Mouse (Mus musculus) forebrain, embryonic 12.5 days (tissue): ENCODE data around the gene Phgr1. TPM values are rescaled to one million over a fixed set of nuclear protein-coding genes. Genes with fewer than 3 reads are reported as not detected.

Source experiments
- ATAC-seq: fragments of 200-750 bp; cut with Nextera tagmentation; 2 replicates; pipeline ENCODE4 v1.8.0; 2017; ENCODE audit warnings: moderate TSS enrichment; ENCODE audit not compliant: low FRiP score
- H3K27ac ChIP-seq: fragments of 300-500 bp; sonication (generic); 2 replicates; pipeline ENCODE4 v1.5.1; 2016; ENCODE audit warnings: mild to moderate bottlenecking
- H3K27me3 ChIP-seq: fragments of 300-500 bp; sonication (generic); 2 replicates; pipeline ENCODE4 v1.6.1; 2016; ENCODE audit warnings: mild to moderate bottlenecking
- H3K36me3 ChIP-seq: fragments of 300-500 bp; sonication (generic); replicated peaks from 2 replicates; pipeline ENCODE4 v1.6.1; 2016; ENCODE audit warnings: mild to moderate bottlenecking
- H3K4me1 ChIP-seq: fragments of 300-500 bp; sonication (generic); 2 replicates; pipeline ENCODE4 v1.6.1; 2016
- H3K4me2 ChIP-seq: fragments of 300-500 bp; sonication (generic); 2 replicates; pipeline ENCODE4 v1.6.1; 2016; ENCODE audit warnings: mild to moderate bottlenecking, moderate library complexity
- H3K4me3 ChIP-seq: fragments of 300-500 bp; sonication (generic); replicated peaks from 2 replicates; pipeline ENCODE4 v1.5.1; 2016; ENCODE audit warnings: mild to moderate bottlenecking
- H3K9ac ChIP-seq: fragments of 300-500 bp; sonication (generic); 2 replicates; pipeline ENCODE4 v1.6.1; 2016; ENCODE audit warnings: mild to moderate bottlenecking
- H3K9me3 ChIP-seq: fragments of 300-500 bp; sonication (generic); 2 replicates; pipeline ENCODE4 v1.6.1; 2016
- WGBS: fragments of 180-500 bp; shearing (Covaris S2); methylation state at CpG from one replicate; pipeline ENCODE4 v1.1.7; 2016; 5-methylcytosine and 5-hydroxymethylcytosine counted together
- polyA plus RNA-seq: library from polyadenylated mRNA; unstranded; fragments of >200 nt; fragmentation: Nextera tagmentation; extraction: Ambion mirVana; gene quantifications from 2 replicates; pipeline ENCODE4 v1.2.1, GENCODE M21; 2016

Phgr1 gene
- polyA plus RNA-seq, 1 experiment from 2014 or later, result not detected

GRCm38 (mm10) chr2:118766041-118767033 lies 6.2 kb upstream of the Phgr1 start:
- H3K27me3 ChIP-seq, result peaks cover 16% of the 10 kb centered on the region; the same call in 1 of the 2 replicates
- H3K4me3 ChIP-seq, result no peak overlapping the region
- no peak overlapping the region for H3K4me2 ChIP-seq
- peaks cover 29% of the 10 kb centered on the region for H3K4me1 ChIP-seq
- ATAC-seq, result no peak
- H3K27ac ChIP-seq, result no peak overlapping the region
- no peaks in the 10 kb centered on the region for H3K36me3 ChIP-seq
- H3K9ac ChIP-seq, result no peak overlapping the region
- H3K9me3 ChIP-seq, result no peaks in the 10 kb centered on the region
- 76% methylated on average over 10 of the region's 10 CpGs for WGBS

DNA sequence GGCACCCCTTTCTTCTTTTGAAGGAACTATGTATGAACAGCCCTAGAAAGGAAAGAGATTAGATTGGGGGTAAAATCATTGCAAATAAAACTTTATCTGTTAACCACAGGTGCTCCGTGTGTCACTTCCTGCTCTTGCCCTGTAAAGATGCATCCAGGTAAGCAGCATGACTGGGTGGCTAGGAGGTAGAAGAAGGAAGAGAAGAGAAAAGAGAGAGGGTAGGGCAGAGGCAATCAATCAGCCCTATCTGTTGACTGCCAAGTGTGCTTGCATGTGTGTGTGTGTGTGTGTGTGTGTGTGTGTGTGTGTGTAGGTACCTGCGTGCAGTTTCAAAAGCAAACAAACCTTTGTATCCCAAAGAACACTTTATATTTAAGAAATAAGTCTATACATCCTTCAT lies 2.0 kb downstream of the Phgr1 start:
- Histone ChIP-seq H3K4me1 (peaks cover 9% of the 10 kb centered on the region), H3K36me3 (no peaks in the 10 kb centered on the region), H3K9me3 (no peaks in the 10 kb centered on the region), H3K4me3 (no peak overlapping the region), H3K27me3 (peaks cover 8% of the 10 kb centered on the region; the same call in 1 of the 2 replicates), H3K4me2 (no peak overlapping the region), H3K27ac (no peak overlapping the region), H3K9ac (no peak overlapping the region)
- 91% methylated on average over 2 of the region's 2 CpGs for WGBS
- ATAC-seq, result no peak

DNA sequence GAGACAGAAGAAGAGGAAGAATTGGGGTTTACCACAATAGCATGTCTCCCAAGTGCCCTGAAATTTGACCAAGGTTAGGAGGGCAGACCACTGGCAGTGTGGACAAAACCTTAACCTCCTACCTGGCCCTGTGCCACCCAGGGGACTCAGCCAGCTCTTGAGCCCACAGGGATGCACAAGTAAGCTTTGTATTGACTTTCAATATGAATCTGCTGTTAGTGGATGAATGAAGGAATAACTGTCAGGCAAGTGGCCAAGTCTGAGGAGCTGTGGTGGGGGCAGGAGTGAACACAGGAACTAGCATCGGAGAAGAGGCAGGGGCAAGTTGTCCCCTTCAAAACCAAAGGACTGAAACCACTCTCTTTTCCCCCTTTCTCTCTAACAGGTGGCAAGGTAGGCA lies 2.8 kb downstream of the Phgr1 start:
- ATAC-seq, result no peak
- WGBS, result 77% methylated on average over 1 of the region's 1 CpGs
- no peak overlapping the region for H3K4me3 ChIP-seq
- peaks cover 8% of the 10 kb centered on the region; the same call in 1 of the 2 replicates for H3K27me3 ChIP-seq
- no peaks in the 10 kb centered on the region for H3K9me3 ChIP-seq
- H3K27ac ChIP-seq, result no peak overlapping the region
- H3K36me3 ChIP-seq, result no peaks in the 10 kb centered on the region
- peaks cover 15% of the 10 kb centered on the region for H3K4me1 ChIP-seq
- H3K4me2 ChIP-seq, result no peak overlapping the region
- H3K9ac ChIP-seq, result no peak overlapping the region

- no peak overlapping the region for H3K9ac ChIP-seq
- H3K4me2 ChIP-seq, result no peak overlapping the region
- no peak overlapping the region for H3K4me3 ChIP-seq
- peak overlapping the region; percentile 27; the same call in 1 of the 2 replicates for H3K27ac ChIP-seq
- 78% methylated on average over 3 of the region's 4 CpGs for WGBS
- H3K9me3 ChIP-seq, result no peaks in the 10 kb centered on the region
- H3K4me1 ChIP-seq, result peaks cover 18% of the 10 kb centered on the region
- no peaks in the 10 kb centered on the region for H3K36me3 ChIP-seq
- H3K27me3 ChIP-seq, result peaks cover 9% of the 10 kb centered on the region; the same call in 1 of the 2 replicates
- ATAC-seq, result no peak
Measured at GRCm38 (mm10) chr2:118775846-118776245, 3.3 kb downstream of the Phgr1 start.

GRCm38 (mm10) chr2:118776295-118776694 lies 3.7 kb downstream of the Phgr1 start:
- Histone ChIP-seq H3K36me3 (no peaks in the 10 kb centered on the region), H3K4me1 (peaks cover 19% of the 10 kb centered on the region), H3K4me2 (no peak overlapping the region), H3K9me3 (no peaks in the 10 kb centered on the region), H3K27ac (peak overlapping the region; percentile 27; the same call in 1 of the 2 replicates), H3K9ac (no peak overlapping the region), H3K27me3 (peaks cover 12% of the 10 kb centered on the region; the same call in 1 of the 2 replicates), H3K4me3 (no peak overlapping the region)
- ATAC-seq, result no peak
- WGBS, result 70% methylated on average over 2 of the region's 2 CpGs

DNA sequence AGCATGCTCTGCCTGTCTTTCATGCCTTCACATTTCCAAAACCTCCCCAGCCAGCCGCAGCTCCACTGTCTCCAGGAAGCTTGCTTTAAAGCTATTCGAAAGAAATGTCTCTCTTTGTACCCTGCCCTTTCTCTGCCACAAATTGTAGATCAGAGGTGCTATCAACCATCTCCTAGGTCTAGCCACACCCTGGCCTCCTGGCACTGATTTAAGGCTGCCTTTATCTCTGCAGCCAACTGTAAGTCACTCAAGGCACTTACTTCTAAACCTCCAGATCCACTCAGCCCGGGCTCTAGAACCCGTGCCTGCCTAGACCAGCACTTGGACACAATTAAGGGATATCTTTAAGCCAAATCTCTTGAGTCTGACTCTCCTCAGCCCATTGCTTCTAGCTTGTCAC lies 5.8 kb downstream of the Phgr1 start:
- Histone ChIP-seq H3K4me2 (no peak overlapping the region), H3K27me3 (peaks cover 16% of the 10 kb centered on the region; the same call in 1 of the 2 replicates), H3K4me3 (no peak overlapping the region), H3K4me1 (peaks cover 19% of the 10 kb centered on the region), H3K9ac (no peak overlapping the region), H3K9me3 (no peaks in the 10 kb centered on the region), H3K27ac (no peak overlapping the region), H3K36me3 (no peaks in the 10 kb centered on the region)
- 79% methylated on average over 4 of the region's 4 CpGs for WGBS
- ATAC-seq, result no peak

DNA sequence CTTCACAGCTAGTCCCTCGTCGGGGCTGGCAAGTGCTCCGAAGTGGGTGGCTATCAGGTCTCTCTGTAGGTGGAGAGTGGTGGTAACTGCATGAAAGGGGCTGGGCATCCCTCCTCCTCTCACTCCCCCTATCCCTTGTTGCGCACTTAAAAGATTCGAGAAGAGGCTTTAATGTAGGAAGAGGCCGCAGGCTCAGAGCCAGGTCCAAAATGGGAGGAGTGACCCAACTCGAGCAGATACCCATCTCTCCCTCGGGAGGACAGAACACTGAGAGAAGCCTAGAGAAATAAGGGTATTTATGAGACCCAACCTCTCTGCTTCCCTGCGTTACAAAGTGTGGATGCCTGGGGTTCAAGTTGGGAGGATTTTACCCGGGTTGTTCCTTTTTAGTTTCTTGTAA lies 6.5 kb downstream of the Phgr1 start:
- no peaks in the 10 kb centered on the region for H3K36me3 ChIP-seq
- WGBS, result 4% methylated on average over 10 of the region's 10 CpGs
- peak; percentile 51 for ATAC-seq
- H3K9ac ChIP-seq, result peak overlapping the region; percentile 49; the same call in 1 of the 2 replicates
- peak overlapping the region; percentile 64 for H3K4me2 ChIP-seq
- H3K9me3 ChIP-seq, result no peaks in the 10 kb centered on the region
- peak overlapping the region; percentile 50; the same call in 1 of the 2 replicates for H3K27ac ChIP-seq
- peaks cover 16% of the 10 kb centered on the region; the same call in 1 of the 2 replicates for H3K27me3 ChIP-seq
- peaks cover 19% of the 10 kb centered on the region for H3K4me1 ChIP-seq
- H3K4me3 ChIP-seq, result peak overlapping the region; percentile 42

DNA sequence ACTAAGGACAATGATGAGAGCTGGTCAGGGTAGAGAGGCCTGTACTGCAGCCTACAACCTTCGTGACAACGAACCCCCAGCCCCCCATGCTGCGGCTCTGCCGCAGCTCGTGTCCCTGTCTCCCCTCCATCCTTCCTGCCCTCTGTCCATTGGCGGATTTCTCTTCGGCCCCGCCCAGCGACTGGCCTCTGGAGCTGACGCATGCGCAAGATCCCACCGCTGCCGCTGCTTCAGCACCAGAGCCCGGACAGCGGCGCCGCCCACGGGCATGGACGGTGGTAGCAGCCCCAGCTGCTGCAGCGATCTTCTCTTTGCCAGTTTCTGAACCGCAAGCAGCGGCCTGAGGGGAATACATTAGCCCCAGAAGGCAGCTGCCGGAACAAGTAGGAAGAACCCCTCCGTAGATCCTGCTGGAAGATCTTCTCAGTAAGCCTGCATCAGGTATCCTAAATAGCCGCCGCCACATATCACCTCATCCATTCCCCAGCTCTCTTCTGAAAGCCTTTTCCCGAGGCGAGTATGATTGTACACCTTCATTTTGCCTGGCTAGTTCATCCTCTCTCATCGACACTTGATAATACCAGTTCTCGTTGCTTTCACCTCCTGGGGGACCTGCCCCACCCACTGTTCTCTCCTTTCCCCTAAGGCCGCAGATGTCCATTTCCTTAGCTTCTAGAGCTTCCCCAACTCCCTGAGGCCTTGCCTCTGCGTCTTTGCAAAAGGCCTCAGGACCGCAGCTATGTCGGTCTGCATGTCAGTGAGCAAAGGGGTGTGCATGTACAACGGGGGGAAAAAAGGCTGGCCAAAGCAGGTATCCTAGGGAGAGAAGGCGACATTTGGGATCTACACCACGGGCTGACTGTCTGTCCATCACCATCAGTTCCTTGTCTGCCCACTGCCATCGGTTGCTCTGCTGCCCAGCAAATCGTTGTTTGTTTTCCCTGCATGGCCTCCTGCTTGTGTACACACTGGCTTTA lies 7.2 kb downstream of the Phgr1 start, which contains the start of gene Disp2:
Disp2 (plus strand) TSS at position 216 of the 977 bp plus-strand sequence.
- ATAC-seq, result peak; percentile 96
- H3K4me3 ChIP-seq, result peak within 1 kb of the TSS; percentile 42
- peak within 1 kb of the TSS; percentile 57 for H3K27ac ChIP-seq
- H3K36me3 ChIP-seq, result no peaks in the 10 kb centered on the region
- H3K4me2 ChIP-seq, result peak within 1 kb of the TSS; percentile 64
- peaks cover 16% of the 10 kb centered on the region; the same call in 1 of the 2 replicates for H3K27me3 ChIP-seq
- no peaks in the 10 kb centered on the region for H3K9me3 ChIP-seq
- peaks cover 19% of the 10 kb centered on the region for H3K4me1 ChIP-seq
- WGBS, result 11% methylated on average over 39 of the region's 39 CpGs
- peak within 1 kb of the TSS; percentile 49 for H3K9ac ChIP-seq

GRCm38 (mm10) chr2:118781115-118781514 lies 8.5 kb downstream of the Phgr1 start:
- Histone ChIP-seq H3K9ac (no peak overlapping the region), H3K27me3 (peaks cover 13% of the 10 kb centered on the region; the same call in 1 of the 2 replicates), H3K36me3 (no peaks in the 10 kb centered on the region), H3K4me2 (0 out of 2 replicates have a peak overlapping the region, but pooled peaks have one; percentile 64), H3K9me3 (no peaks in the 10 kb centered on the region), H3K4me3 (no peak overlapping the region), H3K27ac (no peak overlapping the region), H3K4me1 (peaks cover 17% of the 10 kb centered on the region)
- WGBS, result 50% methylated on average over 1 of the region's 1 CpGs
- ATAC-seq, result no peak

GRCm38 (mm10) chr2:118782303-118782702 lies 9.7 kb downstream of the Phgr1 start:
- 78% methylated on average over 4 of the region's 4 CpGs for WGBS
- Histone ChIP-seq H3K4me1 (peaks cover 16% of the 10 kb centered on the region), H3K9me3 (no peaks in the 10 kb centered on the region), H3K27me3 (peaks cover 19% of the 10 kb centered on the region; the same call in 1 of the 2 replicates), H3K4me3 (no peak overlapping the region), H3K9ac (no peak overlapping the region), H3K4me2 (no peak overlapping the region), H3K27ac (no peak overlapping the region), H3K36me3 (0 out of 2 replicates have a peak, but pooled peaks cover 1% of the 10 kb centered on the region)
- no peak for ATAC-seq

- Histone ChIP-seq H3K9me3 (no peaks in the 10 kb centered on the region), H3K9ac (no peak overlapping the region), H3K4me1 (peaks cover 16% of the 10 kb centered on the region), H3K36me3 (0 out of 2 replicates have a peak, but pooled peaks cover 4% of the 10 kb centered on the region), H3K27ac (no peak overlapping the region), H3K4me3 (no peak overlapping the region), H3K27me3 (peaks cover 20% of the 10 kb centered on the region; the same call in 1 of the 2 replicates), H3K4me2 (no peak overlapping the region)
- WGBS, result 72% methylated on average over 5 of the region's 5 CpGs
- ATAC-seq, result no peak
Measured at GRCm38 (mm10) chr2:118783093-118783492, 10.5 kb downstream of the Phgr1 start.
